Mouse (Mus musculus) G1E (cell line): ENCODE measurements around the gene Cdc42bpa.
"Not testable (repeated sequence)": the region's sequence is repeated elsewhere in the genome, so short reads cannot be mapped to it uniquely, and the experiment has no call there.

ENCODE experiments used
- CTCF ChIP-seq: IDR thresholded peaks from 2 replicates; pipeline ENCODE4 v1.5.1; 2012; ENCODE audit warnings: low read depth, low read length, inconsistent platforms, mixed read lengths
- GATA1 ChIP-seq: IDR thresholded peaks from 2 replicates; pipeline ENCODE4 v1.6.1; 2012; ENCODE audit warnings: borderline replicate concordance, low read length, inconsistent platforms, mixed read lengths
- GATA2 ChIP-seq: IDR thresholded peaks from 2 replicates; pipeline ENCODE4 v1.6.1; 2012; ENCODE audit warnings: low read depth, low read length, inconsistent platforms, borderline replicate concordance
- POLR2AphosphoS5 ChIP-seq: IDR thresholded peaks from 2 replicates; pipeline ENCODE4 v1.6.1; 2012; ENCODE audit warnings: low read depth, low read length, inconsistent platforms; ENCODE audit not compliant: insufficient replicate concordance
- TAL1 ChIP-seq: conservative IDR thresholded peaks from 2 replicates; pipeline ENCODE4 v1.6.1; 2012; ENCODE audit warnings: low read depth, low read length, inconsistent platforms, mixed read lengths

DNA sequence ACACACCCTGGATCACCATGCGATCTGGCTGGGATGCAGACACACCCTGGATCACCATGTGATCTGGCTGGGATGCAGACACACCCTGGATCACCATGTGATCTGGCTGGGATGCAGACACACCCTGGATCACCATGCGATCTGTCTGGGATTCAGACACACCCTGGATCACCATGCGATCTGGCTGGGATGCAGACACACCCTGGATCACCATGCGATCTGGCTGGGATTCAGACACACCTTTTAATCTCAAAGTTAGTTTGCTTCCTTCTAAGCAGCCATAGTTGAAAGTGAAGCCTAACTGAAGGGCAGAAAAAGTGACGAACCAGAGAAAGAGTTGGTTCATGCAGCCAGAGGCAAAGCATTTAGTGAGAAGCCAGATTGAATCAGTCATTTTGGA lies 69.6 kb downstream of the Cdc42bpa start:
- not testable (repeated sequence) for TF ChIP-seq CTCF, POLR2AphosphoS5, TAL1, GATA1, GATA2
